Mouse (Mus musculus) fat pad, adult 2 months (tissue): ENCODE results near the gene Adsl.

Source experiments
- DNase-seq: peaks from one replicate; pipeline ENCODE4 v3.0.0-alpha.2; 2011; ENCODE audit warnings: low read depth, low spot score; ENCODE audit errors: extremely low read depth

Adsl gene

GRCm38 (mm10) chr15:81006127-81006735 is 57.9 kb downstream of the Adsl start:
- DNase-seq = no peak

GRCm38 (mm10) chr15:81007339-81007738 is 59.0 kb downstream of the Adsl start:
- no peak for DNase-seq

GRCm38 (mm10) chr15:81007905-81008304 is 59.6 kb downstream of the Adsl start:
- no peak for DNase-seq

- DNase-seq = no peak
Measured at GRCm38 (mm10) chr15:81008689-81009123, 60.4 kb downstream of the Adsl start.

- no peak for DNase-seq
Measured at GRCm38 (mm10) chr15:81010114-81010513, 61.8 kb downstream of the Adsl start.

GRCm38 (mm10) chr15:81011523-81011922 is 63.2 kb downstream of the Adsl start:
- no peak for DNase-seq

GRCm38 (mm10) chr15:81012359-81012758 is 64.1 kb downstream of the Adsl start:
- no peak for DNase-seq

- DNase-seq = no peak
Measured at GRCm38 (mm10) chr15:81013186-81013585, 64.9 kb downstream of the Adsl start.

GRCm38 (mm10) chr15:81015068-81015744 is 66.9 kb downstream of the Adsl start:
- no peak for DNase-seq

GRCm38 (mm10) chr15:81016488-81016887 is 68.2 kb downstream of the Adsl start:
- no peak for DNase-seq

- DNase-seq = no peak
Measured at GRCm38 (mm10) chr15:81017308-81017707, 69.0 kb downstream of the Adsl start.
